Mouse (Mus musculus): ENCODE measurements at regions not wholly inside any gene's neighbourhood (a gene's known extent, or its start where the extent isn't known, plus 50 kb on each side); places are given as distances from the start of the nearest gene placed in this dataset.

DNA sequence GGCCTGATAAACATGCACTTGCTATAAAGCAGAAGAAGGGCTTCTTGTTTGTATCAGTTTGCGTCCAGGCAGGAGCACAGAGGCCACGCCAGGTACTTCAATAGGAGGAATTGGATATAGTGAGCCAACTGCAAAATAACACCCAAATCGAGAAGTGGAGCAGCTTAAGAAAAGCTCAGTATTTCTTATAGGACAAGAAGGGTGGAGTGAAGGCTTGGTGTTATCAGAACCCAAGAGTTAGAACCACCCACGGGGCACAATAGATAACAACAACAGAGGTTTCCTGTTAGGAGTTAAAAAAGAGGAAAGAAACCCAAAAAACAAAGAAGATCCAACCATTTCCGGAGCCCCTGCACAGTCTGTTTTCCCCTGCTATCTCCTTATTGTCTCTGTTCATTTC, 126.4 kb upstream of the Bmp2 start:
- TF ChIP-seq CTCF (IDR thresholded peaks at IDR 0.05; ENCODE audit: insufficient read depth, low read length) (no peak), POLR2A (IDR thresholded peaks at IDR 0.05; ENCODE audit: borderline replicate concordance, extremely low read depth, low read depth, low read length) (no peak)
